Mouse (Mus musculus) forebrain, embryonic 16.5 days (tissue): Measurements from ENCODE around the gene Gm43064. TPM values are rescaled to one million over a fixed set of nuclear protein-coding genes. Genes with fewer than 3 reads are reported as not detected.
"Not testable (repeated sequence)": the region's sequence is repeated elsewhere in the genome, so short reads cannot be mapped to it uniquely, and the experiment has no call there.

Experiments used
- ATAC-seq: fragments of 200-750 bp; cut with Nextera tagmentation; 2 replicates; pipeline ENCODE4 v1.8.0; 2017; ENCODE audit warnings: mild to moderate bottlenecking, moderate library complexity
- H3K27ac ChIP-seq: fragments of 300-500 bp; sonication (generic); 2 replicates; pipeline ENCODE4 v1.5.1; 2014; ENCODE audit warnings: low read length, control low read depth
- H3K27me3 ChIP-seq: fragments of 300-500 bp; sonication (generic); replicated peaks from 2 replicates; pipeline ENCODE4 v1.6.1; 2014; ENCODE audit warnings: low read length; ENCODE audit not compliant: control insufficient read depth, insufficient read depth
- H3K36me3 ChIP-seq: fragments of 300-500 bp; sonication (generic); 2 replicates; pipeline ENCODE4 v1.6.1; 2014; ENCODE audit not compliant: control insufficient read depth, insufficient read depth
- H3K4me1 ChIP-seq: fragments of 300-500 bp; sonication (generic); replicated peaks from 2 replicates; pipeline ENCODE4 v1.6.1; 2014; ENCODE audit warnings: low read length; ENCODE audit not compliant: control insufficient read depth, insufficient read depth
- H3K4me2 ChIP-seq: fragments of 300-500 bp; sonication (generic); 2 replicates; pipeline ENCODE4 v1.6.1; 2014; ENCODE audit warnings: mild to moderate bottlenecking, low read length, control low read depth
- H3K4me3 ChIP-seq: fragments of 300-500 bp; sonication (generic); replicated peaks from 2 replicates; pipeline ENCODE4 v1.5.1; 2014; ENCODE audit warnings: mild to moderate bottlenecking, low read length, control low read depth
- H3K9ac ChIP-seq: fragments of 300-500 bp; sonication (generic); replicated peaks from 2 replicates; pipeline ENCODE4 v1.6.1; 2014; ENCODE audit warnings: low read depth, low read length, control low read depth
- H3K9me3 ChIP-seq: fragments of 300-500 bp; sonication (generic); 2 replicates; pipeline ENCODE4 v1.6.1; 2016; ENCODE audit warnings: low read length; ENCODE audit not compliant: control insufficient read depth
- WGBS: fragments of 180-500 bp; shearing (Covaris S2); extraction: QIAGEN DNeasy Blood & Tissue Kit; methylation state at CpG from one replicate; pipeline ENCODE4 v1.1.7; 2014; 5-methylcytosine and 5-hydroxymethylcytosine counted together
- polyA plus RNA-seq: library from polyadenylated mRNA; unstranded; fragments of >200 nt; fragmentation: Nextera tagmentation; extraction: Ambion mirVana; gene quantifications from 2 replicates; pipeline ENCODE4 v1.2.1, GENCODE M21; 2015

Gm43064 gene
- polyA plus RNA-seq, 1 experiment from 2014 or later = 0.13 TPM

- not testable (repeated sequence) for H3K4me3 ChIP-seq, H3K27ac ChIP-seq, H3K4me2 ChIP-seq, ATAC-seq, H3K27me3 ChIP-seq, H3K9me3 ChIP-seq, H3K9ac ChIP-seq, H3K36me3 ChIP-seq, H3K4me1 ChIP-seq
- 72% methylated on average over 3 of the region's 3 CpGs for WGBS
These were observed 30.8 kb downstream of the Gm43064 start for GRCm38 (mm10) chr3:103840195-103840594.

- not testable (repeated sequence) for H3K27ac ChIP-seq, H3K36me3 ChIP-seq, ATAC-seq, H3K4me3 ChIP-seq, H3K27me3 ChIP-seq, H3K4me2 ChIP-seq, H3K9ac ChIP-seq, H3K4me1 ChIP-seq, H3K9me3 ChIP-seq
- 94% methylated on average over 7 of the region's 7 CpGs for WGBS
These were observed 31.6 kb downstream of the Gm43064 start for GRCm38 (mm10) chr3:103840946-103841345.

GRCm38 (mm10) chr3:103850644-103851363 is 41.4 kb downstream of the Gm43064 start:
- no peak for ATAC-seq
- no peak overlapping the region for H3K9ac ChIP-seq
- no peak overlapping the region for H3K27ac ChIP-seq
- no peaks in the 10 kb centered on the region for H3K9me3 ChIP-seq
- no peak overlapping the region for H3K4me2 ChIP-seq
- H3K4me3 ChIP-seq = no peak overlapping the region
- no peaks in the 10 kb centered on the region for H3K27me3 ChIP-seq
- no peaks in the 10 kb centered on the region for H3K4me1 ChIP-seq
- no peaks in the 10 kb centered on the region for H3K36me3 ChIP-seq
- WGBS = 87% methylated on average over 9 of the region's 9 CpGs

GRCm38 (mm10) chr3:103851481-103851880 is 42.1 kb downstream of the Gm43064 start:
- no peaks in the 10 kb centered on the region for H3K4me1 ChIP-seq
- H3K36me3 ChIP-seq = no peaks in the 10 kb centered on the region
- no peak overlapping the region for H3K27ac ChIP-seq
- no peaks in the 10 kb centered on the region for H3K9me3 ChIP-seq
- no peak for ATAC-seq
- no peak overlapping the region for H3K4me3 ChIP-seq
- no peaks in the 10 kb centered on the region for H3K27me3 ChIP-seq
- H3K4me2 ChIP-seq = no peak overlapping the region
- H3K9ac ChIP-seq = no peak overlapping the region
- 95% methylated on average over 6 of the region's 6 CpGs for WGBS

GRCm38 (mm10) chr3:103851882-103852281 is 42.5 kb downstream of the Gm43064 start:
- no peak for ATAC-seq
- Histone ChIP-seq H3K27me3 (no peaks in the 10 kb centered on the region), H3K4me1 (no peaks in the 10 kb centered on the region), H3K36me3 (no peaks in the 10 kb centered on the region), H3K4me2 (no peak overlapping the region), H3K9me3 (no peaks in the 10 kb centered on the region), H3K4me3 (no peak overlapping the region), H3K9ac (no peak overlapping the region), H3K27ac (no peak overlapping the region)
- WGBS = 91% methylated on average over 8 of the region's 8 CpGs

GRCm38 (mm10) chr3:103852565-103853299 is 43.4 kb downstream of the Gm43064 start:
- Histone ChIP-seq H3K4me1 (no peaks in the 10 kb centered on the region), H3K9me3 (no peaks in the 10 kb centered on the region), H3K4me3 (no peak overlapping the region), H3K27me3 (no peaks in the 10 kb centered on the region), H3K4me2 (no peak overlapping the region), H3K9ac (no peak overlapping the region), H3K27ac (no peak overlapping the region), H3K36me3 (no peaks in the 10 kb centered on the region)
- no peak for ATAC-seq
- 52% methylated on average over 3 of the region's 3 CpGs for WGBS

- H3K4me3 ChIP-seq = no peak overlapping the region
- no peaks in the 10 kb centered on the region for H3K27me3 ChIP-seq
- no peak overlapping the region for H3K27ac ChIP-seq
- H3K9ac ChIP-seq = no peak overlapping the region
- no peaks in the 10 kb centered on the region for H3K4me1 ChIP-seq
- H3K36me3 ChIP-seq = no peaks in the 10 kb centered on the region
- no peak for ATAC-seq
- WGBS = 66% methylated on average over 8 of the region's 8 CpGs
- H3K4me2 ChIP-seq = no peak overlapping the region
- no peaks in the 10 kb centered on the region for H3K9me3 ChIP-seq
These were observed 44.4 kb downstream of the Gm43064 start for GRCm38 (mm10) chr3:103853804-103854203.

- H3K27ac ChIP-seq = no peak overlapping the region
- no peaks in the 10 kb centered on the region for H3K27me3 ChIP-seq
- ATAC-seq = no peak
- H3K4me1 ChIP-seq = no peaks in the 10 kb centered on the region
- H3K36me3 ChIP-seq = no peaks in the 10 kb centered on the region
- 89% methylated on average over 7 of the region's 7 CpGs for WGBS
- no peak overlapping the region for H3K4me2 ChIP-seq
- H3K9ac ChIP-seq = no peak overlapping the region
- H3K4me3 ChIP-seq = no peak overlapping the region
- no peaks in the 10 kb centered on the region for H3K9me3 ChIP-seq
These were observed 47.8 kb downstream of the Gm43064 start for GRCm38 (mm10) chr3:103857036-103857805.

GRCm38 (mm10) chr3:103857977-103858563 is 48.7 kb downstream of the Gm43064 start:
- 89% methylated on average over 6 of the region's 6 CpGs for WGBS
- Histone ChIP-seq H3K4me2 (no peak overlapping the region), H3K9ac (no peak overlapping the region), H3K36me3 (no peaks in the 10 kb centered on the region), H3K27ac (no peak overlapping the region), H3K4me3 (no peak overlapping the region), H3K4me1 (no peaks in the 10 kb centered on the region), H3K9me3 (no peaks in the 10 kb centered on the region), H3K27me3 (no peaks in the 10 kb centered on the region)
- ATAC-seq = no peak
